Mouse (Mus musculus) midbrain, embryonic 13.5 days (tissue): ENCODE results near the gene Nol9. TPM values are rescaled to one million over a fixed set of nuclear protein-coding genes. Genes with fewer than 3 reads are reported as not detected.

Source experiments
- ATAC-seq: fragments of 200-750 bp; cut with Nextera tagmentation; 2 replicates; pipeline ENCODE4 v1.8.0; 2017; ENCODE audit warnings: mild to moderate bottlenecking, moderate TSS enrichment, moderate library complexity
- H3K27ac ChIP-seq: fragments of 300-500 bp; sonication (generic); 2 replicates; pipeline ENCODE4 v1.5.1; 2015; ENCODE audit warnings: inconsistent platforms, mild to moderate bottlenecking, moderate library complexity
- H3K27me3 ChIP-seq: fragments of 300-500 bp; sonication (generic); 2 replicates; pipeline ENCODE4 v1.6.1; 2015; ENCODE audit warnings: mild to moderate bottlenecking, inconsistent platforms
- H3K36me3 ChIP-seq: fragments of 300-500 bp; sonication (generic); 2 replicates; pipeline ENCODE4 v1.6.1; 2015; ENCODE audit warnings: mild to moderate bottlenecking, inconsistent platforms
- H3K4me1 ChIP-seq: fragments of 300-500 bp; sonication (generic); replicated peaks from 2 replicates; pipeline ENCODE4 v1.6.1; 2015; ENCODE audit warnings: inconsistent platforms
- H3K4me2 ChIP-seq: fragments of 300-500 bp; sonication (generic); replicated peaks from 2 replicates; pipeline ENCODE4 v1.6.1; 2015; ENCODE audit warnings: moderate library complexity, mild to moderate bottlenecking, inconsistent platforms
- H3K4me3 ChIP-seq: fragments of 300-500 bp; sonication (generic); replicated peaks from 2 replicates; pipeline ENCODE4 v1.5.1; 2015; ENCODE audit warnings: mild to moderate bottlenecking, inconsistent platforms
- H3K9ac ChIP-seq: fragments of 300-500 bp; sonication (generic); replicated peaks from 2 replicates; pipeline ENCODE4 v1.6.1; 2015; ENCODE audit warnings: mild to moderate bottlenecking, inconsistent platforms
- H3K9me3 ChIP-seq: fragments of 300-500 bp; sonication (generic); 2 replicates; pipeline ENCODE4 v1.6.1; 2016; ENCODE audit warnings: mild to moderate bottlenecking, inconsistent platforms
- WGBS: fragments of 180-500 bp; shearing (Covaris S2); methylation state at CpG from one replicate; pipeline ENCODE4 v1.1.7; 2015; 5-methylcytosine and 5-hydroxymethylcytosine counted together
- polyA plus RNA-seq: library from polyadenylated mRNA; unstranded; fragments of >200 nt; fragmentation: Nextera tagmentation; extraction: Ambion mirVana; gene quantifications from 2 replicates; pipeline ENCODE4 v1.2.1, GENCODE M21; 2015

Gene Nol9
- polyA plus RNA-seq, 1 experiment from 2014 or later, result 26.0 TPM

- WGBS, result 85% methylated on average over 12 of the region's 12 CpGs
Measured at GRCm38 (mm10) chr4:152013036-152013813, 25.9 kb upstream of the Nol9 start.

DNA sequence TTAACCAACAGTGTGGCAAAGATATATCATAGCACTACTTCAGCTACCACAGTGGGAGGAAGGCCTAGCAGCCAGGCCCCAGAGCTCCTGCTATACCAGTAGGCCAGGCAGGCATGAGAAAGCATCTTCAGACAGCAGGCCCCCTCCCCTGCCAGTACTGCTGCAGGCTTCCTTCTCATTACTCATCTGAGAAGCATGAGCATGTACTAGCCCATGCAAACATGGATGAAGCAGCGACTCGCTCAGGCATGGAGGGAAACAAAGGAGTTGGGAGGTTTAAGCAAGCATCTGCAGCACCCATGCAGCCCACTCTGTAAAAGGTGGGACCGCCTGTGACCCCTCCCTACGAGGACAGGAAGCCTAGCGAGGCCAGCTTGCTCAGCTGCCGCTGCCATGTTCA lies 20.0 kb upstream of the Nol9 start:
- WGBS, result 89% methylated on average over 6 of the region's 6 CpGs
- no peaks in the 10 kb centered on the region for H3K9me3 ChIP-seq
- peaks cover 71% of the 10 kb centered on the region for H3K36me3 ChIP-seq
- no peak for ATAC-seq
- H3K4me2 ChIP-seq, result no peak overlapping the region
- H3K4me3 ChIP-seq, result no peak overlapping the region
- no peaks in the 10 kb centered on the region for H3K27me3 ChIP-seq
- no peak overlapping the region for H3K9ac ChIP-seq
- peaks cover 5% of the 10 kb centered on the region; the same call in 1 of the 2 replicates for H3K4me1 ChIP-seq
- H3K27ac ChIP-seq, result no peak overlapping the region

More at GRCm38 (mm10) chr4:152013036-152013813, 25.9 kb upstream of the Nol9 start:
- no peak overlapping the region for H3K4me3 ChIP-seq
- peaks cover 24% of the 10 kb centered on the region for H3K27me3 ChIP-seq
- no peak overlapping the region for H3K9ac ChIP-seq
- peaks cover 34% of the 10 kb centered on the region for H3K4me1 ChIP-seq
- H3K4me2 ChIP-seq, result no peak overlapping the region
- peaks cover 12% of the 10 kb centered on the region for H3K36me3 ChIP-seq
- H3K27ac ChIP-seq, result no peak overlapping the region
- no peaks in the 10 kb centered on the region for H3K9me3 ChIP-seq
- no peak for ATAC-seq

DNA sequence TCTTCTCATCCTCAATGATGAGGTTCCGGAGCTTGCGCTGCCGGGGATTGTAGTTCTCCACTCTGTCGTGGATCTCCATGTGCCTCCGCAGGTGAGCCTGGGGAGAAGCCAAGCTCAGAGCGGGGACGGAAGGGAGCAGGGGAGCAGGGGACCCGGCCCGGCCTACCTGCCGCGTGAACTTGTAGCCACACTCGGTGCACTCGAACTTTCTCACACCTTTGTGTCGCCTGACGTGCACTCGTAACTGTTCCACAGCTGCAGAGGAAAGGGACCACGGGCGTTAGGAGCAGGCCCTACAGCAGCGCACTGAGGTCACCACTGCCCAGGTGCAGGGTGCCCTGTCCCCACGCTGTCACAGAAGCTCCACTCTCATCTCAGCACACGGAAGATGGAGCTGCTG lies 19.1 kb upstream of the Nol9 start:
- 95% methylated on average over 21 of the region's 21 CpGs for WGBS
- H3K4me2 ChIP-seq, result no peak overlapping the region
- no peak for ATAC-seq
- no peaks in the 10 kb centered on the region for H3K27me3 ChIP-seq
- no peak overlapping the region for H3K4me3 ChIP-seq
- no peak overlapping the region for H3K9ac ChIP-seq
- no peak overlapping the region for H3K27ac ChIP-seq
- peaks cover 76% of the 10 kb centered on the region for H3K36me3 ChIP-seq
- no peaks in the 10 kb centered on the region for H3K9me3 ChIP-seq
- H3K4me1 ChIP-seq, result peaks cover 14% of the 10 kb centered on the region

GRCm38 (mm10) chr4:152021568-152022097 lies 17.5 kb upstream of the Nol9 start:
- Histone ChIP-seq H3K4me1 (peaks cover 30% of the 10 kb centered on the region), H3K4me2 (no peak overlapping the region), H3K27me3 (no peaks in the 10 kb centered on the region), H3K27ac (no peak overlapping the region), H3K9ac (no peak overlapping the region), H3K4me3 (no peak overlapping the region), H3K36me3 (peaks cover 73% of the 10 kb centered on the region), H3K9me3 (no peaks in the 10 kb centered on the region)
- ATAC-seq, result no peak
- WGBS, result 72% methylated on average over 12 of the region's 12 CpGs

DNA sequence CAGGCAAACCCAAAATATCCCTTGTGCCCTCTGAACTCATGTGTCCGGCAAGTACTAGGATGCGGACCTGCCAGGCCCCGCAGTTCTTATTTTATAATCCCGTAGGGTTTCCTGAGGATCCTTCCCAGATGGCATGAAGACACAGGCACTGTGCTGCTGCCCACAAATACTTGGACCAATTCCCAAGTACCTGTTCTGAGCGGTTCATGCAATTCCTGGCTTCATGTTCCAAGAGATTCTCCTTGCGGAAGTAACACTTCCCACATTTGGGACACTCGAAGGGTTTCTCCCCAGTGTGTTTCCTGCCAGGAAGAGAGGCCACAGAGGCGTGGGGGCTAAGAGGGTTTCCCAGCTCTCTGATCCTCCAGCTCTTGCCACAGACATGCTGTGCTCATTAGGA lies 16.6 kb upstream of the Nol9 start:
- 87% methylated on average over 8 of the region's 8 CpGs for WGBS
- H3K36me3 ChIP-seq, result peaks cover 73% of the 10 kb centered on the region
- no peaks in the 10 kb centered on the region for H3K27me3 ChIP-seq
- H3K4me2 ChIP-seq, result no peak overlapping the region
- H3K27ac ChIP-seq, result no peak overlapping the region
- peaks cover 35% of the 10 kb centered on the region for H3K4me1 ChIP-seq
- H3K4me3 ChIP-seq, result no peak overlapping the region
- H3K9ac ChIP-seq, result no peak overlapping the region
- ATAC-seq, result no peak
- no peaks in the 10 kb centered on the region for H3K9me3 ChIP-seq

GRCm38 (mm10) chr4:152024525-152024924 lies 14.6 kb upstream of the Nol9 start:
- Histone ChIP-seq H3K27ac (no peak overlapping the region), H3K9me3 (no peaks in the 10 kb centered on the region), H3K27me3 (no peaks in the 10 kb centered on the region), H3K4me2 (no peak overlapping the region), H3K4me3 (no peak overlapping the region), H3K9ac (peak overlapping the region; percentile 82; the same call in 1 of the 2 replicates), H3K4me1 (peaks cover 48% of the 10 kb centered on the region), H3K36me3 (peaks cover 54% of the 10 kb centered on the region)
- no peak for ATAC-seq
- WGBS, result 93% methylated on average over 11 of the region's 11 CpGs

- Histone ChIP-seq H3K4me1 (peaks cover 56% of the 10 kb centered on the region), H3K27ac (peak overlapping the region; percentile 70; the same call in 1 of the 2 replicates), H3K36me3 (peaks cover 30% of the 10 kb centered on the region), H3K27me3 (peaks cover 8% of the 10 kb centered on the region), H3K9me3 (no peaks in the 10 kb centered on the region), H3K4me3 (peak overlapping the region; percentile 80), H3K4me2 (peak overlapping the region; percentile 99), H3K9ac (peak overlapping the region; percentile 82)
- WGBS, result 2% methylated on average over 41 of the region's 41 CpGs
- peak; percentile 82 for ATAC-seq
Measured at GRCm38 (mm10) chr4:152026751-152027508, 12.2 kb upstream of the Nol9 start.

- Histone ChIP-seq H3K4me3 (peak within 1 kb of the TSS; percentile 80), H3K4me2 (peak within 1 kb of the TSS; percentile 99), H3K9ac (peak within 1 kb of the TSS; percentile 82), H3K27me3 (peaks cover 11% of the 10 kb centered on the region), H3K9me3 (no peaks in the 10 kb centered on the region), H3K36me3 (peaks cover 24% of the 10 kb centered on the region), H3K4me1 (peaks cover 56% of the 10 kb centered on the region), H3K27ac (peak within 1 kb of the TSS; percentile 70)
- WGBS, result under 1% methylated on average over 35 of the region's 35 CpGs
- peak; percentile 98 for ATAC-seq
Measured at GRCm38 (mm10) chr4:152027524-152027923, 11.6 kb upstream of the Nol9 start, which contains the start of gene Zbtb48. Gene Zbtb48 (minus strand): TSS chr4:152027671.

GRCm38 (mm10) chr4:152028456-152028855 lies 10.7 kb upstream of the Nol9 start:
- Histone ChIP-seq H3K36me3 (peaks cover 15% of the 10 kb centered on the region), H3K27ac (no peak overlapping the region)

DNA sequence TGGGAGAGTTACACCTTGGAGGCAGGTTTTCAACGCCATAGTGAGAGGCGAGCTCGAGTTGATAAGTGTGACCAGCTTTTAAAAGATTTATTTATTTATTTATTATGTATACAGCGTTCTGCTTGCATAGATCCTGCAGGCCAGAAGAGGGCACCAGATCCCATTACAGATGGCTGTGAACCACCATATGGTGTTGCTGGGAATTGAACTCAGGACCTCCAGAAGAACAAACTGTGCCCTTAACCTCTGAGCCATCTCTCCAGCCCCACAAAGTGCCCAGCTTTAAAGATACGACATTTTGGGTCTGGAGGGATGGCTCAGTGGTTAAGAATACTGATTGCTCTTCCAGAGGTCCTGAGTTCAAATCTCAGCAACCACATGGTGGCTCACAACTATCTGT lies 10.0 kb upstream of the Nol9 start:
- peaks cover 51% of the 10 kb centered on the region for H3K4me1 ChIP-seq
- H3K9me3 ChIP-seq, result no peaks in the 10 kb centered on the region
- peaks cover 11% of the 10 kb centered on the region for H3K27me3 ChIP-seq
- ATAC-seq, result no peak
- H3K27ac ChIP-seq, result no peak overlapping the region
- H3K9ac ChIP-seq, result no peak overlapping the region
- H3K4me2 ChIP-seq, result no peak overlapping the region
- H3K4me3 ChIP-seq, result peak overlapping the region; percentile 80; the same call in 1 of the 2 replicates
- 35% methylated on average over 5 of the region's 5 CpGs for WGBS
- H3K36me3 ChIP-seq, result peaks cover 8% of the 10 kb centered on the region

More at GRCm38 (mm10) chr4:152028456-152028855, 10.7 kb upstream of the Nol9 start:
- no peaks in the 10 kb centered on the region for H3K9me3 ChIP-seq
- WGBS, result 70% methylated on average over 15 of the region's 15 CpGs
- peaks cover 11% of the 10 kb centered on the region for H3K27me3 ChIP-seq
- peak overlapping the region; percentile 99 for H3K4me2 ChIP-seq
- ATAC-seq, result no peak
- peak overlapping the region; percentile 80 for H3K4me3 ChIP-seq
- peaks cover 56% of the 10 kb centered on the region for H3K4me1 ChIP-seq
- H3K9ac ChIP-seq, result peak overlapping the region; percentile 73

DNA sequence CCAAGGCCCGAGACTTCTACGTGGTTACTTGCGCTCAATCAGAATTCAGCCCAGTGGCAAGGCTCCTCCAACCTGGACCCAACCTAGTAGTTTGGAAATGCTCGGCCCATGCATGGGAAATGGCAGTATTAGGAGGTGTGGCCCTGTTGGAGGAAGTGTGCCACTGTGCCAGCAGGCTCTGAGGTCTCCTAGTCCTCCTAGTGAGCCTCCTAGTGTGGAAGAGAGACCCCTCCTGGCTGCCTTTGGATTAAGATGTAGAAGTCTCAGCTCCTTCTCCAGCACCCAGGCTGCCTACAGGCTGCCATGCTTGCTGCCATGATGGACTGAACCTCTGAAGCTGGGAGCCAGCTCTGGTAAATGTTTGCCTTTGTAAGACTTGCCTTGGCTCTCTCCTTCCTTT lies 9.1 kb upstream of the Nol9 start:
- H3K4me2 ChIP-seq, result 0 out of 2 replicates have a peak overlapping the region, but pooled peaks have one; percentile 9
- WGBS, result 78% methylated on average over 4 of the region's 4 CpGs
- peak overlapping the region; percentile 39 for H3K9ac ChIP-seq
- no peaks in the 10 kb centered on the region for H3K9me3 ChIP-seq
- H3K27me3 ChIP-seq, result peaks cover 11% of the 10 kb centered on the region
- no peak overlapping the region for H3K27ac ChIP-seq
- H3K36me3 ChIP-seq, result no peaks in the 10 kb centered on the region
- H3K4me1 ChIP-seq, result peaks cover 42% of the 10 kb centered on the region
- H3K4me3 ChIP-seq, result no peak overlapping the region
- ATAC-seq, result no peak

- peaks cover 11% of the 10 kb centered on the region for H3K27me3 ChIP-seq
- H3K4me2 ChIP-seq, result no peak overlapping the region
- no peak for ATAC-seq
- no peak overlapping the region for H3K9ac ChIP-seq
- H3K27ac ChIP-seq, result no peak overlapping the region
- no peaks in the 10 kb centered on the region for H3K9me3 ChIP-seq
- H3K4me1 ChIP-seq, result peaks cover 20% of the 10 kb centered on the region
- whole genome bisulfite sequencing, result 89% methylated on average over 13 of the region's 13 CpGs
- no peak overlapping the region for H3K4me3 ChIP-seq
- no peaks in the 10 kb centered on the region for H3K36me3 ChIP-seq
Measured at GRCm38 (mm10) chr4:152032922-152033321, 6.2 kb upstream of the Nol9 start.
